Mouse (Mus musculus) MEL (cell line): Measurements from ENCODE around the gene Ccdc116. TPM values are rescaled to one million over a fixed set of nuclear protein-coding genes. Genes with fewer than 3 reads are reported as not detected.

Experiments used
- DNase-seq: peaks from one replicate; pipeline ENCODE4 v3.0.0; 2011; ENCODE audit warnings: low read depth, low spot score
- H3K27ac ChIP-seq: 2 replicates; pipeline ENCODE4 v1.5.1; 2012; ENCODE audit warnings: low read depth, mild to moderate bottlenecking, control low read depth, low read length, moderate library complexity; ENCODE audit not compliant: control insufficient read depth
- H3K27me3 ChIP-seq, 2 experiments: fragments of 150-350 bp in 1 of 2; sonication (generic) in 1 of 2; 2 replicates each; pipeline ENCODE4 v1.6.1; 2012; ENCODE audit warnings: low read length in 2 of 2, mild to moderate bottlenecking in 2 of 2, improper control_type of control experiment in 1 of 2, moderate library complexity in 1 of 2; ENCODE audit not compliant: insufficient read depth in 2 of 2, control insufficient read depth in 1 of 2
- H3K36me3 ChIP-seq, 2 experiments: 2 replicates each; pipeline ENCODE4 v1.6.1; 2012 to 2014; ENCODE audit warnings: low read length in 2 of 2, improper control_type of control experiment in 1 of 2, inconsistent platforms in 1 of 2, mild to moderate bottlenecking in 1 of 2; ENCODE audit not compliant: insufficient read depth in 2 of 2, control insufficient read depth in 1 of 2
- H3K4me1 ChIP-seq, 2 experiments: fragments of 150-350 bp in 1 of 2; sonication (generic) in 1 of 2; 2 replicates each; pipeline ENCODE4 v1.6.1; 2012; ENCODE audit warnings: low read length in 2 of 2, improper control_type of control experiment in 1 of 2, mild to moderate bottlenecking in 1 of 2; ENCODE audit not compliant: insufficient read depth in 2 of 2, control insufficient read depth in 1 of 2
- H3K4me3 ChIP-seq, 2 experiments: fragments of 150-350 bp in 1 of 2; sonication (generic) in 1 of 2; 2 replicates each; pipeline ENCODE4 v1.5.1; 2012; ENCODE audit warnings: low read depth in 2 of 2, low read length in 2 of 2, mild to moderate bottlenecking in 2 of 2, moderate library complexity in 2 of 2, control low read depth in 1 of 2, improper control_type of control experiment in 1 of 2; ENCODE audit not compliant: control insufficient read depth in 1 of 2, insufficient read depth in 1 of 2
- H3K79me2 ChIP-seq: 2 replicates; pipeline ENCODE4 v1.6.1; 2012; ENCODE audit warnings: mild to moderate bottlenecking, low read length, moderate library complexity; ENCODE audit not compliant: control insufficient read depth, poor library complexity, insufficient read depth
- H3K9ac ChIP-seq: 2 replicates; pipeline ENCODE4 v1.6.1; 2012; ENCODE audit warnings: low read depth, mild to moderate bottlenecking, control low read depth, low read length, moderate library complexity; ENCODE audit not compliant: control insufficient read depth, poor library complexity, severe bottlenecking
- H3K9me3 ChIP-seq: fragments of 150-350 bp; sonication (generic); replicated peaks from 2 replicates; pipeline ENCODE4 v1.6.1; 2012; ENCODE audit warnings: mild to moderate bottlenecking, low read length, improper control_type of control experiment, moderate library complexity; ENCODE audit not compliant: insufficient read depth
- CTCF ChIP-seq, 3 experiments: IDR thresholded peaks in 2 of 3; conservative IDR thresholded peaks in 1 of 3; 2 replicates each; pipeline ENCODE4 v1.5.1; 2011 to 2012; ENCODE audit warnings: low read length in 3 of 3, low read depth in 2 of 3, mild to moderate bottlenecking in 2 of 3, improper control_type of control experiment in 1 of 3, inconsistent platforms in 1 of 3, mixed read lengths in 1 of 3, moderate library complexity in 1 of 3; ENCODE audit not compliant: control insufficient read depth in 1 of 3, insufficient read depth in 1 of 3, poor library complexity in 1 of 3, severe bottlenecking in 1 of 3
- EP300 ChIP-seq, 2 experiments: IDR thresholded peaks; 2 replicates each; pipeline ENCODE4 v1.6.1; 2011; ENCODE audit warnings: improper control_type of control experiment in 2 of 2, low read length in 2 of 2, low read depth in 1 of 2, mild to moderate bottlenecking in 1 of 2
- ETS1 ChIP-seq: IDR thresholded peaks from 2 replicates; pipeline ENCODE4 v1.6.1; 2012; ENCODE audit warnings: low read depth, mild to moderate bottlenecking, inconsistent platforms, low read length, improper control_type of control experiment, moderate library complexity
- GABPA ChIP-seq: IDR thresholded peaks from 2 replicates; pipeline ENCODE4 v1.6.1; 2012; ENCODE audit warnings: low read depth, mild to moderate bottlenecking, inconsistent platforms, low read length, improper control_type of control experiment, moderate library complexity
- GATA1 ChIP-seq: IDR thresholded peaks from 2 replicates; pipeline ENCODE4 v1.6.1; 2011; ENCODE audit warnings: low read depth, low read length, improper control_type of control experiment
- MYB ChIP-seq: IDR thresholded peaks from 2 replicates; pipeline ENCODE4 v1.6.1; 2011; ENCODE audit warnings: mild to moderate bottlenecking, low read depth, low read length, improper control_type of control experiment
- MYC ChIP-seq: IDR thresholded peaks from 2 replicates; pipeline ENCODE4 v1.6.1; 2011; ENCODE audit warnings: low read depth, mild to moderate bottlenecking, low read length, improper control_type of control experiment, moderate library complexity
- NELFE ChIP-seq: IDR thresholded peaks from 2 replicates; pipeline ENCODE4 v1.6.1; 2011; ENCODE audit warnings: low read depth, low read length, improper control_type of control experiment
- POLR2A ChIP-seq, 2 experiments: IDR thresholded peaks; 2 replicates each; pipeline ENCODE4 v1.6.1; 2011 to 2012; ENCODE audit warnings: low read length in 2 of 2, mild to moderate bottlenecking in 2 of 2, control low read depth in 1 of 2, improper control_type of control experiment in 1 of 2, low read depth in 1 of 2, moderate library complexity in 1 of 2; ENCODE audit not compliant: control insufficient read depth in 1 of 2, insufficient read depth in 1 of 2, poor library complexity in 1 of 2
- POLR2AphosphoS2 ChIP-seq: IDR thresholded peaks from 2 replicates; pipeline ENCODE4 v1.6.1; 2011; ENCODE audit warnings: low read length, improper control_type of control experiment
- POLR2AphosphoS5 ChIP-seq: IDR thresholded peaks from 2 replicates; pipeline ENCODE4 v1.6.1; 2012; ENCODE audit warnings: low read depth, borderline replicate concordance, mild to moderate bottlenecking, inconsistent platforms, low read length, moderate library complexity, mixed read lengths
- RCOR1 ChIP-seq: IDR thresholded peaks from 2 replicates; pipeline ENCODE4 v1.6.1; 2012; ENCODE audit warnings: low read depth, mild to moderate bottlenecking, inconsistent platforms, low read length, improper control_type of control experiment
- SIN3A ChIP-seq: IDR thresholded peaks from 2 replicates; pipeline ENCODE4 v1.6.1; 2012; ENCODE audit warnings: low read length, improper control_type of control experiment, inconsistent platforms
- SMC3 ChIP-seq: IDR thresholded peaks from 2 replicates; pipeline ENCODE4 v1.6.1; 2011; ENCODE audit warnings: low read depth, low read length, improper control_type of control experiment
- TAL1 ChIP-seq: IDR thresholded peaks from 2 replicates; pipeline ENCODE4 v1.6.1; 2012; ENCODE audit warnings: mild to moderate bottlenecking, inconsistent platforms, low read length, moderate library complexity, mixed read lengths
- TBP ChIP-seq: IDR thresholded peaks from 2 replicates; pipeline ENCODE4 v1.8.0; 2011; ENCODE audit warnings: low read depth, low read length, improper control_type of control experiment
- TCF12 ChIP-seq: IDR thresholded peaks from 2 replicates; pipeline ENCODE4 v1.6.1; 2014; ENCODE audit warnings: low read depth, mild to moderate bottlenecking, inconsistent platforms, low read length, improper control_type of control experiment, moderate library complexity
- UBTF ChIP-seq: IDR thresholded peaks from 2 replicates; pipeline ENCODE4 v1.6.1; 2012; ENCODE audit warnings: low read depth, mild to moderate bottlenecking, inconsistent platforms, low read length, improper control_type of control experiment, moderate library complexity, borderline replicate concordance; ENCODE audit not compliant: insufficient read depth
- ZMIZ1 ChIP-seq: IDR thresholded peaks from 2 replicates; pipeline ENCODE4 v1.6.1; 2012; ENCODE audit warnings: low read depth, mild to moderate bottlenecking, inconsistent platforms, low read length, improper control_type of control experiment, moderate library complexity
- ZNF384 ChIP-seq: IDR thresholded peaks from 2 replicates; pipeline ENCODE4 v1.6.1; 2012; ENCODE audit warnings: low read depth, mild to moderate bottlenecking, inconsistent platforms, low read length, improper control_type of control experiment
- polyA plus RNA-seq, 2 experiments: library from polyadenylated mRNA; stranded (reverse) in 1 of 2; unstranded in 1 of 2; fragments of >175 nt in 1 of 2; fragments of >200 nt in 1 of 2; gene quantifications; 2 replicates each; pipeline versions ENCODE4 v1.2.1 to v1.2.4; 2012; ENCODE audit warnings: low replicate concordance in 2 of 2, low read depth in 1 of 2; ENCODE audit not compliant: insufficient read length in 2 of 2, insufficient read depth in 1 of 2, missing spikeins in 1 of 2
- total RNA-seq: library from RNA; depleted of rRNA; stranded (reverse); fragments of 300-350 nt; gene quantifications from 2 replicates; pipeline ENCODE4 v1.2.3, GENCODE M21; 2012

The Ccdc116 gene
- total and polyA plus RNA-seq, 3 experiments = 4.9 to 7.9 TPM; not detected in 1

DNA sequence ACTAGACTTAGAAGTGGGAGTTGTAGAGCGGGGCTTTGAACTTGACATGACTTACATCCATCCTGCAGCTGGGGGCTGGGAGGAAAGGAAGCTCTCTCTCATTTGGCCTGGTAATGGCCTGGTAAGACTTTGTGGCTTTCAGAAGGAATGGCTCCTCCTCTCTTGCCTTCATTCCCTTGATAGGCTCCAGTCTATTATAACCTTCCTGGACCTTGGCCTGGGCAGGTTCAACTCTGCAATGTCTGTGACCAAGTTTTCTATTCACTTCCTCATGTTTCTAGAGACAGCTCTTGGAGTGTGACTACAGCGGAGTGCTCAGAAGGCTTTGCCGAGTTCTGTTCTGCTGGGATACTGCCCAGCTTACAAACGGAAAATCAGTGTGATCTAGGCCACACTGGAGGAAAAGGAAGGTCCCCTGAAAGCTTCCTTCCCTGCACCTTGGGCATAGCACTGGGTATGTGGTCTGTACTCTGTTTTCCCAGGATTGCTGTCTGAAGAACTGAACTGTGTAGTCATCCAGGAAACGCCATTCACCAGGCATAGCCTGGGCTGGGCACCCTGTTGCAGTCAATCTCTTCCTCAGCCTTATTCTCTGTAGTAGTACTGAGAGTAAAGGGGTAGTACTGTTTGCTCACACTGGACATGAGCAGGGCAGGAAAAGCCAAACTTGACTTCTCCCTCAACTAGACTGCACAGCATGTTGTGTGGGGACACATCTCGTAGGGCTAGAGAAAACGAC is 3.7 kb upstream of the Ccdc116 start:
- Histone ChIP-seq H3K9ac (no peak overlapping the region), H3K27ac (no peak overlapping the region), H3K4me3 (no peak overlapping the region), H3K36me3 (peaks cover 5 to 9% of the 10 kb centered on the region in 2 experiments), H3K27me3 (no peaks in the 10 kb centered on the region), H3K9me3 (no peaks in the 10 kb centered on the region), H3K4me1 (peaks cover 2 to 5% of the 10 kb centered on the region in 2 experiments; a peak in 3 of 4 replicates), H3K79me2 (peaks cover 18% of the 10 kb centered on the region)
- peak in 1 of 2 experiments; percentile 33; a peak in 1 of 4 replicates for TF ChIP-seq POLR2A (IDR thresholded peaks at IDR 0.05; ENCODE audit: control insufficient read depth in 1 of 2, insufficient read depth in 1 of 2, low read depth in 1 of 2, low read length in 2 of 2, poor library complexity in 1 of 2)
- TF ChIP-seq UBTF = no peak
- peak; percentile 28; the same call in 1 of the 2 replicates for TF ChIP-seq POLR2AphosphoS2
- no peak for DNase-seq

DNA sequence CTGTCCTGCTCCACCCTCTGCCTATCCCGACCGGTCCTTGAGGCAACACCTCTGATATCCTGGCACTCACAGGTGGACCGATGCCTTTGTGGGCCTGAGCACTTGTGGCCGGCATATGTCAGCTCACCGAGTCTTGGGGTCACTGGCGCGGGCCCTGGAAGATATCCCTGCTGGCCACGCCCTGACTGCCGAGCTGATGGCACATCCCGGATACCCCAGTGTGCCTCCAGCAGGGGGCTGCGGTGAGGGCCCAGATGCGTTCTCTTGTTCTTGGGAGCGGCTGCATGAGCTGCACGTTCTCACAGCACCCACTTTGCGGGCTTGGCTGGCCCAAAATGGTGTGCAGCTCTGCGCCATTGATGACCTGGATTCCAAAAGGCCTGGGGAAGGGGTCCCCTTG is 1.1 kb upstream of the Ccdc116 start:
- Histone ChIP-seq H3K9ac (peak overlapping the region; percentile 67), H3K79me2 (peaks cover 18% of the 10 kb centered on the region), H3K27me3 (no peaks in the 10 kb centered on the region), H3K4me3 (peak overlapping the region; percentile 68 to 69), H3K36me3 (peaks cover 0 to 9% of the 10 kb centered on the region in 2 experiments; a peak in 2 of 4 replicates), H3K4me1 (peaks cover 2 to 8% of the 10 kb centered on the region in 2 experiments; a peak in 3 of 4 replicates), H3K9me3 (no peaks in the 10 kb centered on the region), H3K27ac (peak overlapping the region; percentile 46)
- peak; percentile 85 for DNase-seq
- TF ChIP-seq TCF12 (no peak), TBP (peak; percentile 30; the same call in 1 of the 2 replicates), MYB (no peak), ETS1 (no peak), EP300 (IDR thresholded peaks at IDR 0.05; ENCODE audit: low read depth in 1 of 2, low read length in 2 of 2) (0 out of 4 replicates have a peak, but pooled peaks of 1 of the 2 experiments have one; percentile 5), MYC (no peak), ZMIZ1 (no peak), CTCF (IDR thresholded peaks at IDR 0.05 in 2 of 3, conservative IDR thresholded peaks at IDR 0.05 in 1 of 3; ENCODE audit: control insufficient read depth in 1 of 3, insufficient read depth in 1 of 3, low read depth in 2 of 3, low read length in 3 of 3, poor library complexity in 1 of 3, severe bottlenecking in 1 of 3) (peak; percentile 35 to 64 (median 52); a peak in 5 of 6 replicates), UBTF (no peak), POLR2A (IDR thresholded peaks at IDR 0.05; ENCODE audit: control insufficient read depth in 1 of 2, insufficient read depth in 1 of 2, low read depth in 1 of 2, low read length in 2 of 2, poor library complexity in 1 of 2) (peak; percentile 23 to 44; a peak in 1 of 4 replicates), RCOR1 (no peak), SMC3 (peak; percentile 42), POLR2AphosphoS5 (no peak), GABPA (no peak), SIN3A (peak; percentile 29; the same call in 1 of the 2 replicates), ZNF384 (no peak), TAL1 (no peak), GATA1 (no peak), NELFE (peak; percentile 17; the same call in 1 of the 2 replicates)
